Mouse (Mus musculus) kidney, adult 2 months (tissue): Measurements from ENCODE around the gene Dgke. TPM values are rescaled to one million over a fixed set of nuclear protein-coding genes. Genes with fewer than 3 reads are reported as not detected.

Source experiments
- DNase-seq: peaks from one replicate; pipeline ENCODE4 v3.0.0; 2021
- H3K27ac ChIP-seq: fragments of 200-500 bp; 2 replicates; pipeline ENCODE4 v1.5.1; 2012; ENCODE audit warnings: low read depth, low read length, control low read depth, inconsistent platforms; ENCODE audit not compliant: insufficient read depth
- H3K27me3 ChIP-seq: fragments of 200-500 bp; replicated peaks from 2 replicates; pipeline ENCODE4 v1.6.1; 2012; ENCODE audit warnings: mild to moderate bottlenecking, moderate library complexity, low read length, inconsistent platforms; ENCODE audit not compliant: control insufficient read depth, insufficient read depth
- H3K36me3 ChIP-seq: fragments of 200-500 bp; 2 replicates; pipeline ENCODE4 v1.6.1; 2012; ENCODE audit warnings: mild to moderate bottlenecking, moderate library complexity, low read length, inconsistent platforms; ENCODE audit not compliant: control insufficient read depth, insufficient read depth
- H3K4me1 ChIP-seq: fragments of 200-500 bp; 2 replicates; pipeline ENCODE4 v1.6.1; 2011; ENCODE audit warnings: low read length; ENCODE audit not compliant: control insufficient read depth, insufficient read depth
- H3K4me3 ChIP-seq: fragments of 200-500 bp; 2 replicates; pipeline ENCODE4 v1.5.1; 2011; ENCODE audit warnings: mild to moderate bottlenecking, low read depth, low read length, control low read depth; ENCODE audit not compliant: insufficient read depth
- CTCF ChIP-seq: fragments of 200-500 bp; conservative IDR thresholded peaks from 2 replicates; pipeline ENCODE4 v1.5.1; 2011; ENCODE audit warnings: low read depth, mild to moderate bottlenecking, control low read depth, low read length, moderate library complexity, mixed read lengths; ENCODE audit not compliant: insufficient read depth, insufficient read length
- POLR2A ChIP-seq: fragments of 200-500 bp; IDR thresholded peaks from one replicate; pipeline ENCODE4 v1.6.1; 2011; ENCODE audit warnings: low read depth, low read length, control low read depth
- WGBS: fragments of 180-500 bp; shearing (Covaris S2); methylation state at CpG from one replicate; pipeline ENCODE4 v1.1.7; 2018; 5-methylcytosine and 5-hydroxymethylcytosine counted together
- polyA plus RNA-seq: library from polyadenylated mRNA; depleted of rRNA; stranded (reverse); fragments of >200 nt; gene quantifications from 2 replicates; pipeline ENCODE4 v1.2.3, GENCODE M21; 2012

Dgke gene
- polyA plus RNA-seq, 1 experiment, result 2.4 TPM

DNA sequence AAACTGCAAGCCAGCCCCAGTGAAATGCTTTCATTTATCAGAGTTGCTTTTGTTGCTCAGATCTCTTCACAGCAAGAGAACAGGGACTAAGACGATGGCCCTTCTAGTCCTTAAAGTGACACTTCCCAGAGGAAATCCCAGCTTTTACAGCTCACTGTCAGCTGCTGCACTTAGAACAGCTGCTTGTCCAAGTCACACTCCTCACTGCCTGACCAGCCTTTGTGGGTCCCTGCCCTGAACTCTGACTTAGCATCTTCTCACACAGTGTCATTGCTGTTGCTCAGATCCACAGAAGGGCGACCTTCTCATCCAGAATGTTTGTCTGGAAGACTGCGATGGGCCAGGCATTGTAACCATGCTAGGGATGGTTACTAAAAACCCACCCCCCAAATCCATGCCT lies 41.0 kb downstream of the Dgke start:
- WGBS, result 69% methylated on average over 3 of the region's 3 CpGs
- no peaks in the 10 kb centered on the region for H3K27me3 ChIP-seq
- DNase-seq, result peak; percentile 30
- TF ChIP-seq CTCF (no peak), POLR2A (no peak)
- H3K36me3 ChIP-seq, result no peaks in the 10 kb centered on the region
- H3K4me3 ChIP-seq, result no peak overlapping the region
- no peak overlapping the region for H3K27ac ChIP-seq
- peaks cover 13% of the 10 kb centered on the region; the same call in 1 of the 2 replicates for H3K4me1 ChIP-seq

DNA sequence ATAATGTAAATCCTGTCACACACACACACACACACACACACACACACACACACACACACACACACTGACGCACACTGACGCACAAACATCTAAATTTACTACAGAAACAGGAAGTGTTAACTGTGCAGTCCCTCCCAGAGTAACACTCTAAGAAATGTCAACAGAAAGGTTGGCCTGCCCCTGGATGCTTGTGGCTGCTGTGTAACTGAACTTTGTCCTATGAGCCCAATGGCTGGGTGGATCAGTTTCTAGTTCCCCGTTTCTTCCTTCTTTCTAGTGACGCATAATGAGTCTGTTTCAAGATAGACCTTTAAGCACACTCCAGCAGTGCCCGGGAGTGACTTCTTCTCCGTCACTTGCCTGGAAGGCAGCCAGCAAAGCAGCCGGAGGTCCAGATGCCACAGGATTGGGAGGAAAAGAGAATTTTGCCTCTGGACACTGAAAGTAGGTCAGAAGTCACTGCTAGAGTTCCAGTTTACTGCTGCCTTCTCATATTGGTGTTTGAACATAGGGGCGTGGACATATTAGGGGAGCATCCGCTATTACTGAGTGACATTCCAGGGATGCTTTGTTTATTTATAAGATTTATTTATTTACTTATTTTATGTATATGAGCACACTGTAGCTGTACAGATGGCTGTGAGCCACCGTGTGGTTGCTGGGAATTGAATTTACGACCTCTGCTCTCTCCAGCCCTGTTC lies 42.3 kb downstream of the Dgke start:
- peak; percentile 95 for DNase-seq
- TF ChIP-seq POLR2A (no peak), CTCF (no peak)
- Histone ChIP-seq H3K27ac (peak overlapping the region; percentile 75), H3K27me3 (no peaks in the 10 kb centered on the region), H3K36me3 (no peaks in the 10 kb centered on the region), H3K4me1 (peaks cover 13% of the 10 kb centered on the region; the same call in 1 of the 2 replicates), H3K4me3 (no peak overlapping the region)
- 7% methylated on average over 11 of the region's 11 CpGs for WGBS

DNA sequence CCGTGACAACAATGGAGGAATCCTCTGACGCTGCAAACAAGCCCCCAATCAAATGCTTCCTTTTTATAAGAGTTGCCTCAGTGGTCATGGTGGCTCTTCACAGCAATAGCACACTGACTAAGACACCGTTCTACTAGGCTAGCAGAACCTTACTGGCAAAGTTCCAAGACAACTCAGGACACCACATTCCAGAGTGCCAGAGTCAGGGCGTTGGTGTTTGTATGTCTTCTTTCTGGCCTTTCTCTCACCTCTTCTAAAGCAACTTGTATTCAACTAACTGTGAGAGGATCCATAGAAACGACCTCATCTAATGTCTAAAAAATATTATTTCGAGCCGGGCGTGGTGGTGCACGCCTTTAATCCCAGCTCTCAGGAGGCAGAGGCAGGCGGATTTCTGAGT lies 43.2 kb downstream of the Dgke start:
- H3K27me3 ChIP-seq, result no peaks in the 10 kb centered on the region
- no peaks in the 10 kb centered on the region; the same call in 1 of the 2 replicates for H3K36me3 ChIP-seq
- no peak overlapping the region for H3K4me3 ChIP-seq
- peak; percentile 70 for DNase-seq
- TF ChIP-seq CTCF (no peak), POLR2A (no peak)
- H3K27ac ChIP-seq, result no peak overlapping the region
- peaks cover 13% of the 10 kb centered on the region; the same call in 1 of the 2 replicates for H3K4me1 ChIP-seq
- 63% methylated on average over 10 of the region's 10 CpGs for WGBS

DNA sequence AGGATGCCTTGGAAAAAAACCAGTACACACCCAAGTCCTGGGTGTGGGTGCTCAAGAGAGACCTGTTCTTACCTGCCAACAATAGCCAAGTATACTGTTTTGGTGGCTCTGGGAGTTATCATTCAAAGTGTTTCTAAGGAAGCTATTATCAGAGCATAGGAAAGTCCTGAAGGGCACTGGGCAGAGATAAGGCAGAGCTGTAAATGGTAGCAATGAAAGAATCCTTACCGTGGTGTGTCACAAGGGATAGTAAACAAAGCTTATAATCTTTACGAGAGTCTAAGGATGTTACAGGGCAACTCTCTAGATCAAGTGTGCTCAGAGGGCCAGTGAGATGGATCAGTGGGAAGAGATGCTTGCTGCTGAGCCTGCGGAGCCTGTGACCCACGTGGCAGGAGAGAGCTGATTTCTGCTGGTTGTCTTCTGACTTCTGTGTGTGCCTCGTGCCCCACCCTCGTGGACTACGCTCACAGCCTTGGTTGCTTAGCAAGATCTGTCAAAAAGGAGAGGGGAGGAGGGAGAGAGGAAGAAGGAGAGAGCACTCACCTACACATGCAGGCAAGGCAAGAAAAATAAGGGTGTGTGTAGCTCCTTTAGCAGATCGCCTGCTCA lies 44.4 kb downstream of the Dgke start:
- DNase-seq, result no peak
- Histone ChIP-seq H3K27me3 (no peaks in the 10 kb centered on the region), H3K4me3 (no peak overlapping the region), H3K4me1 (peaks cover 13% of the 10 kb centered on the region; the same call in 1 of the 2 replicates), H3K27ac (no peak overlapping the region), H3K36me3 (no peaks in the 10 kb centered on the region; the same call in 1 of the 2 replicates)
- WGBS, result 60% methylated on average over 8 of the region's 8 CpGs
- TF ChIP-seq POLR2A (no peak), CTCF (no peak)

DNA sequence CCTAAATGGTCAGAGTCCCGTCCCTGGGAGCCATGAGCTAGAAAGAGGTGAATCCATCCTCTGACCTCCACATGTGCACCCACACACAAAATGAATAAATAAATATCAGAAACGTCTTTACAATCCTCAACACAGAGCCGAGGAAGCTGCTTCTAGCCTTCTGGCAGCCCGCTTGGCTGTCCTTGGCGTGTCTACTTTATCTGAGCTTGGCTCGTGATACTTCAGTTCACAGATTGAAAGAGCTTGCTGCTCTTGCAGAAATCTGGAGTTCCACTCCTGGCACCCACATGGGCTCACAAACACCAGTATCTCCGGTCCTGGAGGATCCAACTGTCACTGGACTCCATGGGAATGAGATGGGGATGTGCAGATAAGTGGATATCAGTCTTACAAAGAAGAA lies 45.0 kb downstream of the Dgke start:
- Histone ChIP-seq H3K4me1 (peaks cover 13% of the 10 kb centered on the region; the same call in 1 of the 2 replicates), H3K27ac (no peak overlapping the region), H3K27me3 (no peaks in the 10 kb centered on the region), H3K36me3 (no peaks in the 10 kb centered on the region; the same call in none of the 2 replicates), H3K4me3 (no peak overlapping the region)
- DNase-seq, result no peak
- no peak for TF ChIP-seq POLR2A
- TF ChIP-seq CTCF, result no peak
- 72% methylated on average over 7 of the region's 7 CpGs for WGBS

DNA sequence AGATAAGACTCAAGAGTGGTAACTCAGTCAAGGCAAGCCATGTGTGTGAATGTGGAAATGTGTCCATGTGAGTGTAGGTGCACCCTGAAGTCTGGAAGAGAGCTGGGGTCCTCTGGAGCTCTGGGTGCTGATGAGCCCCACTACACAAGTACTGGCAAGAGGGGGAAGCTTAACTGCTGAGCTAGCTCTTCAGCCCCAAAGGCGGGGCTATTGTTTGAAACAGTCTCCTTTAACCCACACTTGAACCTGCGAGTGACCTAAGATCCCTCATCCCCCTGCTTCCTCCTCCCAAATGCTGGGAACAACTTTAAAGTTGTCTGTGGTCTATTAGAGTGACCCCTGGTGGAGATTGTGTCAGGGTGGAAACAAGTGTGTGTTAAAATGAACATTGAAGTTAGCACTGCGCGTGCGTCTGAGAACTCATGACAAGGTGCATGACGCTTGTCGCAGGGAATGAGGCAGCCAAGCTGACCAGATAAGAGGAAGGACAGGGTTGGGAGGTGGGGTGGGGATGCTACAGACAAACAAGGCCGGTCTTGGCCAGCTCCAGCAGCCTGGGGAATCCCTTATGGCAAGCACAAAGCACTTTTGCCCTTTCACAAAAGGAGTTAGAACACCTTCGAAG lies 45.9 kb downstream of the Dgke start:
- TF ChIP-seq POLR2A (no peak), CTCF (peak; percentile 28)
- WGBS, result 72% methylated on average over 9 of the region's 9 CpGs
- Histone ChIP-seq H3K27me3 (no peaks in the 10 kb centered on the region), H3K4me1 (peaks cover 13% of the 10 kb centered on the region; the same call in 1 of the 2 replicates), H3K4me3 (no peak overlapping the region), H3K27ac (no peak overlapping the region), H3K36me3 (peaks cover 7% of the 10 kb centered on the region)
- DNase-seq, result no peak

DNA sequence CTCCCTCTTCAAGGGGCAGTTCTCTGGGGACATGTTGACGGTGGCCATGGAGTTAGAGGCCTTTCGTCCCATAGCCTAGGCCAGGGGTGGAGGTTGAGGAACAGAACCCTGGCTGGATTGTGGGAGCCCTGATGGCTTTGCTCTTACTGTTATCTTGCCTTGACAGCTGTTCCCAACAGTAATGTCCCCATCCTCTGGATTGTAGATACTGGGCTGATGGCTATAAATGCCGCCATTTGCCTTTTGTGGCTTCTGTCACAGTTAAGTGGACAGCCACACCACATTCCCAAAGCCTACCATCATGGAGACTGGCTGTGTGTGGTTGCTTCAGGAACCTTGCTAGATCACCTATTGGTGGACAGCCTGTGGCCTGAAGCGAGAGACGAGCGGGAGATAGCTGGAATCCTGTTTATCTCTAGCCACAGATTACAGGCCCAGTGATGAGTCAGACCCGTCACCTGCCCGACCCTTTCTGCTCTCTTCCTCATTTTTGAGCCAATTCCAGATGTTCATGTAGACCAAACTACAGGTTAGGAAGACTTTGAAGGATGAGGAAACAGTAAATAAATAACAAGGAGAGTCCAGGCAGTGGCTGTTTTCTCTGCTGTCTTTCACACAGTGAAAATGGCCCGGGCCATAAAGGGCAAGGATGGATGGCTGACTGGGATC lies 49.0 kb downstream of the Dgke start:
- 70% methylated on average over 9 of the region's 9 CpGs for WGBS
- peak; percentile 30 for DNase-seq
- TF ChIP-seq CTCF (no peak), POLR2A (no peak)
- peaks cover 13% of the 10 kb centered on the region for H3K36me3 ChIP-seq
- H3K27ac ChIP-seq, result no peak overlapping the region
- H3K4me1 ChIP-seq, result peaks cover 3% of the 10 kb centered on the region; the same call in 1 of the 2 replicates
- H3K27me3 ChIP-seq, result no peaks in the 10 kb centered on the region
- H3K4me3 ChIP-seq, result no peak overlapping the region
